Mouse (Mus musculus): ENCODE results near the gene Poln. TPM values are rescaled to one million over a fixed set of nuclear protein-coding genes. Genes with fewer than 3 reads are reported as not detected.

The Poln gene
- polyA plus RNA-seq, 1 experiment from 2014 or later = 1.0 TPM

DNA sequence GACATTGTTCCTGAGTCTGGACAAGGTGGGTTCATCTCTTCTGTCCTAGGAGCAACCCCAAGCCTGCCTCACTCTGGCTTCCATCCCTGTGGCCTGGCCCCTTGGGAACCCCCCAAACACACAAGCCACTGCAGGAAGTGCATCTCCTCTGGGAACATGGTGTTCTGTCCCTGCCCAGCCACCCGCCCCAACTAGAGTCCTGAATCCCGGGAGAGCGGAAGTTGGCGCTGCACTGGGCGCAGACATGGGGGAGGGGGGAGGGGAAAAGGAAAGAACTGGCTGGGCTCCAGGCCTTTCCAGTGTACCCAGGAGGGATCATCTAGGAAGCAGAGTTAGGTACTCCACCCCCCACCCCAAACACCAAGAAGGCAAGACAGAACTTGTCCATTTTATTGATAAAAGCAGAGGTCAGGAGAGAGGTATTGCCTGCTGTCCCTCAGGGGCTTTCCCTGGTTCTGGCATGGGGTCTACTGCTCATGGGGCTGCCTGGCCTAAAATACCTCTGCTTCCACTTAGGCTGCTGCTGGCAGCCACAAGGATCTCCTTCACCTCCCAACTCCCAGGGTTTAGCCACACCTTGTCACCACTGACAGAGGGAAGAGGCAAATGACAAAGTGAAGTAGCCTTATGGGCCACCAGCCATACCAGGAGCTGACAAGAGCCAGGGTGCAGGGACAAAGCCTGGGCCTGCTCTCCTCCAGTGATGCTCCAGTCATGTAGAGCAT lies 14.1 kb upstream of the Poln start:
- Histone ChIP-seq H3K4me2 (ENCODE audit: low read depth, low read length) (no peak overlapping the region; the same call in 1 of the 2 replicates), H3K27me3 (ENCODE audit: control insufficient read depth, insufficient read depth, low read depth, low read length) (no peaks in the 10 kb centered on the region), H3K4me3 (ENCODE audit: low read length) (no peak overlapping the region), H3K9me3 (ENCODE audit: control insufficient read depth, low read length) (no peaks in the 10 kb centered on the region), H3K36me3 (ENCODE audit: control insufficient read depth, insufficient read depth, low read length) (peaks cover 9% of the 10 kb centered on the region), H3K4me1 (replicated peaks; ENCODE audit: control insufficient read depth, insufficient read depth, low read length) (peaks cover 47% of the 10 kb centered on the region), H3K27ac (ENCODE audit: low read length) (peak overlapping the region; percentile 58), H3K9ac (ENCODE audit: low read length) (no peak overlapping the region)
- WGBS = 53% methylated on average over 5 of the region's 5 CpGs
- ATAC-seq (ENCODE audit: low read depth) = no peak

DNA sequence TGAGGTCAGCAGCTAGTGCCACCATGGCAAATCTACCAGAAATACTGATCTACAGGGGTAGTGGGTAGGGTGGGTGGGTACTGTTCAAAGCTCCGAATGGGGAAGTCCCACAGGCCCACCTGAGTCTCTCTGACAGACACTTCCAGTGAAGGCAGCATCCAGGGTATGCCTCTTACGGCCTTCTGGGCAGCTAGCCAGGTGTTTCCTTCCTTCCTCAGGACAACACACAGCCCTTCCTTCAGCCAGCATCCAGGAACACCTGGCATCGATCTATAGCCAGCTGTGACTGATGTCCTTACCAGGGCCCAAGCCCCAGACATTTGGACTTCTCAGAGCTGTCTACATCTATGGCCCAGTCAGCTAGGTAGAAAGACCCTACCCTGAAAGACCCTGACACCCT lies 13.2 kb upstream of the Poln start:
- peaks cover 16% of the 10 kb centered on the region for H3K36me3 ChIP-seq (ENCODE audit: control insufficient read depth, insufficient read depth, low read length)
- no peak overlapping the region for H3K4me3 ChIP-seq (ENCODE audit: low read length)
- peaks cover 47% of the 10 kb centered on the region for H3K4me1 ChIP-seq (replicated peaks; ENCODE audit: control insufficient read depth, insufficient read depth, low read length)
- no peak overlapping the region for H3K9ac ChIP-seq (ENCODE audit: low read length)
- no peak overlapping the region for H3K27ac ChIP-seq (ENCODE audit: low read length)
- ATAC-seq (ENCODE audit: low read depth) = no peak
- H3K9me3 ChIP-seq (ENCODE audit: control insufficient read depth, low read length) = no peaks in the 10 kb centered on the region
- H3K27me3 ChIP-seq (ENCODE audit: control insufficient read depth, insufficient read depth, low read depth, low read length) = no peaks in the 10 kb centered on the region
- no peak overlapping the region for H3K4me2 ChIP-seq (ENCODE audit: low read depth, low read length)
- WGBS = 60% methylated on average over 3 of the region's 3 CpGs

DNA sequence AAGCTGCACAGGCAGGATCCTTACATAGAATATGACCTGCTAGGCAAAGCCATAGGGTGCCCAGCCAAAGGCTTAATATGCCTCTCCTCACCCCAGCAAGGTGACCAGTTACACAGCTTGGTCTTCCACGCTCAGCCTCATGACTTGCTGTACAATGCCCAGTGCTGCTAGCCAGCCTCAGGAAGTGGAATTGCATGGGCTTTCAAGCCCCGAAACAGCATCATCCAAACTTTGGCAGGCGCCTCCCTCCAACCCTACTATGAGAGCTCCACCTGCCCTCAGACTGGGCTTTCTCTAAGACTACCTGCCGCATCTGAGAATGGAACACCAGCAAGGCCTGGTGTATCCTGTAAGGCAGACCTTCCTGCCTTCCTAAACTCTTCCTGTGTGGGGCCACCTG lies 8.6 kb upstream of the Poln start:
- no peak overlapping the region for H3K27ac ChIP-seq (ENCODE audit: low read length)
- peaks cover 55% of the 10 kb centered on the region for H3K36me3 ChIP-seq (ENCODE audit: control insufficient read depth, insufficient read depth, low read length)
- no peaks in the 10 kb centered on the region for H3K9me3 ChIP-seq (ENCODE audit: control insufficient read depth, low read length)
- no peak for ATAC-seq (ENCODE audit: low read depth)
- no peak overlapping the region for H3K4me2 ChIP-seq (ENCODE audit: low read depth, low read length)
- H3K27me3 ChIP-seq (ENCODE audit: control insufficient read depth, insufficient read depth, low read depth, low read length) = no peaks in the 10 kb centered on the region
- WGBS = 87% methylated on average over 4 of the region's 4 CpGs
- H3K9ac ChIP-seq (ENCODE audit: low read length) = no peak overlapping the region
- peaks cover 11% of the 10 kb centered on the region for H3K4me1 ChIP-seq (replicated peaks; ENCODE audit: control insufficient read depth, insufficient read depth, low read length)
- no peak overlapping the region for H3K4me3 ChIP-seq (ENCODE audit: low read length)

DNA sequence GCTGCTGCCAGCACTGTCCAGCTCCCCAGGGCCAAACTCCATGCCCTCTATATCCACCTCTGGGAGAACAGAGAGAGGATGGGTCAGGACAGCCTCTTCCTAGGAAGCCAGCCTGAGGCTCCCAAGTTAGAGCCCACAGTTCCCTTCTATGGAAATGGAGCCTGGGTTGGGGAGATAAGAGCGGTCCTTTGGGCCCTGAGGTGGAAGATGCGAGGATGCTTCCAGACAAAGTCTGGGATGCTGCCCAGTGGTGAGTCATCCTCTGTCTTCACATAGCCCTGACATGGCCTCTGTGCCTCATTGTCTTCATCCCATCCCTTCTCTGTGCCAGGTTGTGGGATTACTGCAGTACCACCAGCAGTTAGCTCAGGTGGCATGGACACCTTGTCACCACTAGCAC lies 7.8 kb upstream of the Poln start:
- Histone ChIP-seq H3K9ac (ENCODE audit: low read length) (no peak overlapping the region), H3K4me3 (ENCODE audit: low read length) (no peak overlapping the region), H3K4me2 (ENCODE audit: low read depth, low read length) (no peak overlapping the region), H3K27ac (ENCODE audit: low read length) (no peak overlapping the region), H3K27me3 (ENCODE audit: control insufficient read depth, insufficient read depth, low read depth, low read length) (no peaks in the 10 kb centered on the region), H3K9me3 (ENCODE audit: control insufficient read depth, low read length) (no peaks in the 10 kb centered on the region), H3K36me3 (ENCODE audit: control insufficient read depth, insufficient read depth, low read length) (peaks cover 55% of the 10 kb centered on the region), H3K4me1 (replicated peaks; ENCODE audit: control insufficient read depth, insufficient read depth, low read length) (peaks cover 7% of the 10 kb centered on the region; the same call in 1 of the 2 replicates)
- ATAC-seq (ENCODE audit: low read depth) = no peak
- WGBS = 91% methylated on average over 2 of the region's 2 CpGs

DNA sequence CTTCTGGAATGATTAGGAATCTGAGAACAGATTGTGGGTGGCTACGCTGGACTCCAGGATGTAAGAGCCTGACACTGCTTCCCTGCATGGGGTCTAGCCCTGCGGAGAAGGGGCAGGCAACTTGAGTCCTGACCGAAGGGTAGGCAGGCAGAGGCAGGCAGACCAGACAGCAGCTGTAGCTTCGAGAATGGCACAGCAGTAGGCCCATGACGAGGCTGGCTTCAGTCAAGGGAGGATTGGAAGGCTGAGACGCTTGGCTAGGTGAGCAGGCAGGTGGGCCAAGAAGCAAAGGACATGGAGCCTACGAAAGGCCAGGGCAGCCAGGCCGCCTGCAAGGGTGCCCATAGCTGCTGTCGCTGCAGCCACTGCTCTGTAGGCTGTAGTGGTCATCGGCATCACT lies 7.4 kb upstream of the Poln start:
- Histone ChIP-seq H3K4me2 (ENCODE audit: low read depth, low read length) (no peak overlapping the region), H3K27me3 (ENCODE audit: control insufficient read depth, insufficient read depth, low read depth, low read length) (no peaks in the 10 kb centered on the region), H3K9me3 (ENCODE audit: control insufficient read depth, low read length) (no peaks in the 10 kb centered on the region), H3K4me1 (replicated peaks; ENCODE audit: control insufficient read depth, insufficient read depth, low read length) (peaks cover 3% of the 10 kb centered on the region; the same call in 1 of the 2 replicates), H3K4me3 (ENCODE audit: low read length) (no peak overlapping the region), H3K27ac (ENCODE audit: low read length) (no peak overlapping the region), H3K36me3 (ENCODE audit: control insufficient read depth, insufficient read depth, low read length) (peaks cover 54% of the 10 kb centered on the region), H3K9ac (ENCODE audit: low read length) (no peak overlapping the region)
- ATAC-seq (ENCODE audit: low read depth) = no peak
- 79% methylated on average over 10 of the region's 10 CpGs for WGBS

DNA sequence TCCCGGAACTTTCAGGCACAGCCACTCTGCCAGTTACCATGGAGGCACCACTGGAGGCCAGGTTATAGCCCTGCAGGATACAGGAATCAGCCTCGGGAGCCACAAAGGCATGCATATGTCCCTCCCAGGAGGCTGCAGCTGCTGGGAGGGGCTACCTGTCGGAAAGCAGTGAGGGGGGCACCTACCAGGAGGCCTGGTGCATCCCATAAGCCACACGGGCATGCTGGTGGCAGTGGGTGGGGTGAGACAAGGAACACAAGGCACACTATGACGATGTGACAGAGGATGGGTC lies 6.1 kb upstream of the Poln start:
- no peaks in the 10 kb centered on the region for H3K9me3 ChIP-seq (ENCODE audit: control insufficient read depth, low read length)
- no peaks in the 10 kb centered on the region for H3K4me1 ChIP-seq (replicated peaks; ENCODE audit: control insufficient read depth, insufficient read depth, low read length)
- 37% methylated on average over 5 of the region's 5 CpGs for WGBS
- no peaks in the 10 kb centered on the region for H3K27me3 ChIP-seq (ENCODE audit: control insufficient read depth, insufficient read depth, low read depth, low read length)
- no peak overlapping the region for H3K27ac ChIP-seq (ENCODE audit: low read length)
- no peak overlapping the region for H3K4me3 ChIP-seq (ENCODE audit: low read length)
- H3K36me3 ChIP-seq (ENCODE audit: control insufficient read depth, insufficient read depth, low read length) = peaks cover 52% of the 10 kb centered on the region
- ATAC-seq (ENCODE audit: low read depth) = no peak
- no peak overlapping the region for H3K4me2 ChIP-seq (ENCODE audit: low read depth, low read length)
- H3K9ac ChIP-seq (ENCODE audit: low read length) = no peak overlapping the region

DNA sequence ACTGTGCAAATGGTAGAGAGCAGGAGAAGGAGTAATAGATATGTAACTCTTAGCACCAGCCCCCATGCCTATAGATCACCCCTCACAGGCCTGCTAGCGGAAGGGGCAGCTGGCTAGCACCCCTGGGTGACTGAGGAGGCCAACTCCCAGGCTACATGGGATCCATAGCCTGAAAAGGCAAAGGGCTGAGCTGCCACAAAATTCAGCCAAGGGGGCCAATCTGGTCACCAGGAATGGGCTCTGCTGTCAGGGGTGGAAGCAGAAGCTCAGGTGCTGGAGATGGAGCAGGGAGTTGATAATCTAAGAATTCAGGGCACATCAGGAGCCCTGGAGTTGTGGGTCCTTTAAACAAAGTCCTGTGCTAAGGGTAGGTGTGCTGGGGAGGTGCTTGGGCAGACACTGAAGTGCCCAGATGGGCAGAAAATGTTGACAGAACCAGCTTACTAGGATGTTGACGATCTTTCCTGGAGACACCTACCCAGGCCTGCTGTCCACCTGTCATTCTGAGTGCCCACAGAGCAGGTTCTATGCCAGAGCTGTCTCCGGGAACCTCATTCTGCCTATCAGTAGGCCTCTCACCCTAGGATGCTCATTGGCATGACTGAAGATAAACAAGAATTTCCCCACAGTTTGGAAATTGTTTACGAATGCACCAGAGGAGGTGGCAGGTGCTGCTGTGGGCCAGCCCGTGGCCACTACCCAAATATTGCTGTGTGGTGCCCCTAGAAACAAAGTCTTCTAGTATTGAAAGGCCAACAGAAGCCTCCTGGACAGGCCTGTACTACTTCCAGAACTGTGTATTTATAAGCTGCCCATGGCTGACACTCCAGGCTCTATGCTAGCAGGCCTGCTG lies 5.5 kb upstream of the Poln start:
- 69% methylated on average over 5 of the region's 5 CpGs for WGBS
- Histone ChIP-seq H3K4me3 (ENCODE audit: low read length) (no peak overlapping the region), H3K9ac (ENCODE audit: low read length) (no peak overlapping the region), H3K4me1 (replicated peaks; ENCODE audit: control insufficient read depth, insufficient read depth, low read length) (peaks cover 2% of the 10 kb centered on the region; the same call in 1 of the 2 replicates), H3K27ac (ENCODE audit: low read length) (no peak overlapping the region), H3K36me3 (ENCODE audit: control insufficient read depth, insufficient read depth, low read length) (peaks cover 46% of the 10 kb centered on the region), H3K27me3 (ENCODE audit: control insufficient read depth, insufficient read depth, low read depth, low read length) (no peaks in the 10 kb centered on the region), H3K4me2 (ENCODE audit: low read depth, low read length) (no peak overlapping the region), H3K9me3 (ENCODE audit: control insufficient read depth, low read length) (no peaks in the 10 kb centered on the region)
- ATAC-seq (ENCODE audit: low read depth) = no peak

DNA sequence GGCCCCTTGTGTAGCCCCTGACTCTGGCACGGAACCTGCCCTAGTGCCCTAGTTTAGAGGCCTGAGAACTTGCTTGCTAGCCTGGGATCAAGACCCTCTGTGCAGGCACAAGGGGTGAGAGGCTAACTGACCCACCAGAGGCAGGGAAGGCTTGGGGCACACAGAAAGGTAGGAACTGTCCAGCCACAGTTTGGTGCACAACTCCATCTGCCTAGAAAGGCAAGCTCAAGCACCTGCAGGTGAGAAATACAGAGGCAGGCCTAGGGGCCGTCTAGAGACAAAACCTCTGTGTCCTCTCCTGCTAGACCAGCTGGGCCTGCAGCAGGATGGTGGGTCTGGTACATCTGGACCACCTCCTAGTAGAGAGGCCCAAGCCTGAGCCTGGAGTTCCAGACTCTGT lies 4.8 kb upstream of the Poln start:
- Histone ChIP-seq H3K9me3 (ENCODE audit: control insufficient read depth, low read length) (no peaks in the 10 kb centered on the region), H3K27ac (ENCODE audit: low read length) (no peak overlapping the region), H3K36me3 (ENCODE audit: control insufficient read depth, insufficient read depth, low read length) (peaks cover 46% of the 10 kb centered on the region), H3K4me3 (ENCODE audit: low read length) (no peak overlapping the region), H3K4me1 (replicated peaks; ENCODE audit: control insufficient read depth, insufficient read depth, low read length) (peaks cover 3% of the 10 kb centered on the region; the same call in 1 of the 2 replicates), H3K27me3 (ENCODE audit: control insufficient read depth, insufficient read depth, low read depth, low read length) (no peaks in the 10 kb centered on the region), H3K9ac (ENCODE audit: low read length) (no peak overlapping the region), H3K4me2 (ENCODE audit: low read depth, low read length) (no peak overlapping the region)
- WGBS = 72% methylated on average over 2 of the region's 2 CpGs
- ATAC-seq (ENCODE audit: low read depth) = no peak

DNA sequence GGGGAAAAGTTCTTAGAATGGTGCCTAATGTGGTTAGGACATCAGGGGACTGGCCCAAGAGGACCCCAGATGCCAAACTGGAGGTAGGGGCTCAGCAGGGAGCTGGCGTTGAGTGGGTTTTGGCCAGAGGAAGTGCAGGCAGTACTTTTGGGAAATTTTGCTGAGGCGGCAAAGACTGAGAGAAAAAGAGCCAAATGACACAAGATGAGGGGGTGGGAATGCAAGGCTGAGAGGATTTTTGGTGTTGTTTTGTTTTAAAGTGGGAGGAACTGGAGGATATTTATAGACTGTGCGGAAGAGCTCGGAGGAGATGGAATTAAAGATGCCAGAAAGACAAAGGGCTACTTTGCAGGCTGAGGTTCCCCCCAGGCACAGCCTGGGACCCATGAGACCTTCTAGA lies 1.5 kb upstream of the Poln start:
- peak overlapping the region; percentile 71 for H3K27ac ChIP-seq (ENCODE audit: low read length)
- H3K27me3 ChIP-seq (ENCODE audit: control insufficient read depth, insufficient read depth, low read depth, low read length) = no peaks in the 10 kb centered on the region
- no peaks in the 10 kb centered on the region for H3K9me3 ChIP-seq (ENCODE audit: control insufficient read depth, low read length)
- H3K4me3 ChIP-seq (ENCODE audit: low read length) = no peak overlapping the region
- H3K4me2 ChIP-seq (ENCODE audit: low read depth, low read length) = no peak overlapping the region
- peaks cover 9% of the 10 kb centered on the region; the same call in 1 of the 2 replicates for H3K4me1 ChIP-seq (replicated peaks; ENCODE audit: control insufficient read depth, insufficient read depth, low read length)
- WGBS = 53% methylated on average over 4 of the region's 4 CpGs
- ATAC-seq (ENCODE audit: low read depth) = no peak
- no peak overlapping the region for H3K9ac ChIP-seq (ENCODE audit: low read length)
- H3K36me3 ChIP-seq (ENCODE audit: control insufficient read depth, insufficient read depth, low read length) = peaks cover 25% of the 10 kb centered on the region

Data from lung, embryonic 16.5 days (tissue).